Mouse (Mus musculus) intestine, postnatal 0 days (tissue): ENCODE measurements at regions not wholly inside any gene's neighbourhood (a gene's known extent, or its start where the extent isn't known, plus 50 kb on each side); places are given as distances from the start of the nearest gene placed in this dataset.
A peak's percentile ranks its signal among the peaks of the same experiment; 100 is the strongest.

Experiments used
- ATAC-seq: fragments of 200-750 bp; cut with Nextera tagmentation; 2 replicates; pipeline ENCODE4 v1.8.0; 2017; ENCODE audit warnings: mild to moderate bottlenecking, moderate TSS enrichment, moderate library complexity
- H3K27ac ChIP-seq: fragments of 300-500 bp; sonication (generic); 2 replicates; pipeline ENCODE4 v1.5.1; 2014; ENCODE audit warnings: mild to moderate bottlenecking, low read depth, low read length, moderate library complexity
- H3K27me3 ChIP-seq: fragments of 300-500 bp; sonication (generic); replicated peaks from 2 replicates; pipeline ENCODE4 v1.6.1; 2014; ENCODE audit warnings: low read length, mixed read lengths; ENCODE audit not compliant: control insufficient read depth, insufficient read depth
- H3K36me3 ChIP-seq: fragments of 300-500 bp; sonication (generic); 2 replicates; pipeline ENCODE4 v1.6.1; 2014; ENCODE audit warnings: mild to moderate bottlenecking, moderate library complexity; ENCODE audit not compliant: control insufficient read depth, insufficient read depth
- H3K4me1 ChIP-seq: fragments of 300-500 bp; sonication (generic); replicated peaks from 2 replicates; pipeline ENCODE4 v1.6.1; 2014; ENCODE audit warnings: antibody characterized with exemption, low read length, mixed read lengths; ENCODE audit not compliant: control insufficient read depth, insufficient read depth
- H3K4me2 ChIP-seq: fragments of 300-500 bp; sonication (generic); replicated peaks from 2 replicates; pipeline ENCODE4 v1.6.1; 2014; ENCODE audit warnings: low read depth, mild to moderate bottlenecking, moderate library complexity
- H3K4me3 ChIP-seq: fragments of 300-500 bp; sonication (generic); 2 replicates; pipeline ENCODE4 v1.5.1; 2014; ENCODE audit warnings: low read depth, low read length
- H3K9ac ChIP-seq: fragments of 300-500 bp; sonication (generic); 2 replicates; pipeline ENCODE4 v1.6.1; 2014; ENCODE audit warnings: mild to moderate bottlenecking, low read depth, low read length
- H3K9me3 ChIP-seq: fragments of 300-500 bp; sonication (generic); 2 replicates; pipeline ENCODE4 v1.6.1; 2016; ENCODE audit warnings: mixed run types; ENCODE audit not compliant: control insufficient read depth
- CTCF ChIP-seq: sonication (generic); IDR thresholded peaks from 2 replicates; pipeline ENCODE4 v1.5.1; 2016; ENCODE audit warnings: low read depth, mild to moderate bottlenecking, control low read depth, antibody characterized with exemption, moderate library complexity
- WGBS: fragments of 180-500 bp; shearing (Covaris S2); extraction: QIAGEN DNeasy Blood & Tissue Kit; methylation state at CpG from one replicate; pipeline ENCODE4 v1.1.7; 2014; 5-methylcytosine and 5-hydroxymethylcytosine counted together

DNA sequence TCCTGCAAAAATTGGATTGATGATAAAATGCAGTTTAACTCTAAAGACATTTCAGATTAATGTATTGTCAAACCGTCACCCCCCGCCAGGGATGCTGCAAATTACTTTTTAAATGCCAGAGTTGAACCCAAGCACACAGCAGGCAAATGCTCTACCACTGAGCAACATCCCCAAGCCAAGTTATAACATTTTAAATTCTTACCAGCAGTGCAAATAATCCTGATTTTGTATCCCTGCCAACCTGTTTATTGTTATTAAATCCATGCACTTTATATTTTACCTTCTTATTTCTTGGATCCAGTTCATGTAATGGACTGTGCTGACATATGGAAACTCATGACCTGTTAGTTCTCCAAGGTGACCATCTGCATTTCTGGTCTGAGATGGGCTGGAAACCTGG, 161.3 kb downstream of the Plpp3 start:
- no peak for TF ChIP-seq CTCF
- no peak for ATAC-seq
- Histone ChIP-seq H3K27ac (no peak overlapping the region), H3K36me3 (no peaks in the 10 kb centered on the region), H3K9ac (no peak overlapping the region), H3K27me3 (no peaks in the 10 kb centered on the region), H3K9me3 (no peaks in the 10 kb centered on the region), H3K4me3 (no peak overlapping the region), H3K4me1 (no peaks in the 10 kb centered on the region), H3K4me2 (no peak overlapping the region)
- 96% methylated on average over 2 of the region's 2 CpGs for WGBS

DNA sequence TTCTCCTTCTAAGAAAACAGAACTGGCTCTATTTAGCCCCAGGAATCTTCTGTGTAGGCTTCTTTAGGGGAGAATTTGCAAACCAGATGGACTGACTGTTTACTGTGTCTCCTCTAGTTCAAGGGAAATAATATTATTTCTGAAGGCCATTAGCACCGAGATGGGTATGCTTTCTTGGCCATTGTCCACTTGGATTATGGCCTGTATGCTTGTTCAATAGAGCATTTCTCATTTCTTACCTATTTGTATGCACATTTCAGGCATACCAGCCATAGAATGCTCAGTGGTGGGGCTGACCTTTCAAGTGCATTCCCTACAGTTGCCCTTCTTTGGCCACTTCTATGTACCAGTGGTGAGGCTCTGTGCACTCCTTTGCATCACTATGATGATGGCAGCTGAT, 166.3 kb downstream of the Plpp3 start:
- Histone ChIP-seq H3K4me1 (no peaks in the 10 kb centered on the region), H3K4me3 (no peak overlapping the region), H3K9me3 (no peaks in the 10 kb centered on the region), H3K27me3 (no peaks in the 10 kb centered on the region), H3K27ac (no peak overlapping the region), H3K36me3 (no peaks in the 10 kb centered on the region), H3K4me2 (no peak overlapping the region), H3K9ac (no peak overlapping the region)
- ATAC-seq: no peak
- TF ChIP-seq CTCF: no peak
- 60% methylated on average over 1 of the region's 1 CpGs for WGBS

DNA sequence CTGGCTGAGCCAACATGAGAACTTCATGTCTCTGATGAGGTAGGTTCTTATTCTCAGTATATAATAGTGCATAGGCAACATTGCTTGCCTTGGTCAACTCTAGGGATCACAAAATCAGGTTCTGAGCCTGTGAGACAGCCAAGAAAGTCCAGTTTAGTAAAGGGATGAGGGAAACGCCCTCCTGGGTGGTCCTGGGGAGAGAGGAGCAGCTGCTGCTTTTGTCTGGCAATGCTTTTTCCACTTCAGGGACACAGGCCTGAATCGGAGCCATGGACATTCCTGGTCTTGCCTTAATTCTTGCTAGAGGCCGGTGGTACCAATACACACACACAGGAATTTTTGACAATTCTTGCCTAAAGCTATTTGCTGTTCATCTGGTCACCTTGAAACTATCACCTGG, 169.8 kb downstream of the Plpp3 start:
- H3K4me3 ChIP-seq: no peak overlapping the region
- H3K27me3 ChIP-seq: no peaks in the 10 kb centered on the region
- H3K27ac ChIP-seq: no peak overlapping the region
- H3K36me3 ChIP-seq: no peaks in the 10 kb centered on the region
- ATAC-seq: no peak
- H3K9me3 ChIP-seq: no peaks in the 10 kb centered on the region
- no peak overlapping the region for H3K9ac ChIP-seq
- no peak for TF ChIP-seq CTCF
- WGBS: 68% methylated on average over 3 of the region's 3 CpGs
- H3K4me1 ChIP-seq: no peaks in the 10 kb centered on the region
- no peak overlapping the region for H3K4me2 ChIP-seq

DNA sequence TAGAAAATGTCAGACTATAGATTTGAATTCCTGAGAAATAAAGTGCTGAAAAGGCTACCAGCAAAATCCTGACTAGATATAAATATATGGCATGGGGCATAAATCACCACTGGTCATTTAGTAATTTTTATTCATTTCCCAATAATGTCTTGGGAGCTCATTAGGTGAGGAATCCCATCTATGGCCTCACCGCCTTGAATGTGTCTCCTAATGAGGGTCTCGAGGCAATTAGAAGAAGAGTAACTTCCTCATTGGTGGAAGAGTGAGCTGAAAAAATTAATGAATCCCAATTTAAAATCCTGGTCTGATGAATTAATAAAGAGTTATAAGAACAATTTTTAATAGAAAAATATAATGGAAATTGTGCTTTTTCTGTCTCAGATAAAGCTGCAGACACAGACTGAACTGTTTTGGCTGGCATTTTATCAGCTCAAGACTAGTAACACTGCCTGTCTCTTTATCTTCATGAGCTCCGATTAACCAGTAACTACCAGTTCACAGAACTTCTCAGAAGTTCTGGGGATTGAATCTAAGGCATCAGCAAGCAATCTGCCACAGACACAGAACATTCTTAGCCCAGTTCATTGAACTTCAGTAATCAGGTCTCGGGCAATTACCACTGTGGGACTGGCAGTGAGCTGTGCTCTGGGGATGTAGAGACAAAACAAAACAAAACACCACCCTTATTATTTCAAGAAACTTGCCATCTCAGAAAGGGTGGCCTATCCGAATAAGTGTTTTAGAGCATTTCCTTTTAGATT, 170.7 kb downstream of the Plpp3 start:
- H3K9ac ChIP-seq: no peak overlapping the region
- ATAC-seq: peak; percentile 70
- H3K4me3 ChIP-seq: no peak overlapping the region
- no peaks in the 10 kb centered on the region for H3K36me3 ChIP-seq
- WGBS: 73% methylated on average over 5 of the region's 5 CpGs
- peak overlapping the region; percentile 69 for H3K27ac ChIP-seq
- TF ChIP-seq CTCF: no peak
- no peak overlapping the region for H3K4me2 ChIP-seq
- no peaks in the 10 kb centered on the region for H3K9me3 ChIP-seq
- no peaks in the 10 kb centered on the region for H3K27me3 ChIP-seq
- H3K4me1 ChIP-seq: no peaks in the 10 kb centered on the region

DNA sequence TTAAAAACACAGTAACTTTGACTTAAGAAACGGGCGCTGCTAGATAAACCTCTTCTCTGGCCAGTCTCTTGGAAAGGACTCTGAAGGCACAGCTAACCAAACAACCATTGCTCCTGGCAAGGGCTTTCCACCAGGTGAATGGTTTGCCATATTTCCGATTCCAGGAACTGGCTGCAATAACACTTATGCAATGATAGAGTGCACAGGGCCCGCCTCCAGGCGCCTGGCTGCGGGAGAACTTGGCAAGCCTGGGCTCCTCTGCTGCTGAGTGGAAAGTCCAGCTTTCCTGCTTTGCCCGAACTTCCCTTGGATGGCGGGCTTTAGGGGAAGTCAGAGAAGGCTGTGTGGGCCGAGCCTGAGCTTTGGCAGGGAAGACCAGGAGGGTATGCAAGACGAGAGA, 171.6 kb downstream of the Plpp3 start:
- peak; percentile 69 for ATAC-seq

DNA sequence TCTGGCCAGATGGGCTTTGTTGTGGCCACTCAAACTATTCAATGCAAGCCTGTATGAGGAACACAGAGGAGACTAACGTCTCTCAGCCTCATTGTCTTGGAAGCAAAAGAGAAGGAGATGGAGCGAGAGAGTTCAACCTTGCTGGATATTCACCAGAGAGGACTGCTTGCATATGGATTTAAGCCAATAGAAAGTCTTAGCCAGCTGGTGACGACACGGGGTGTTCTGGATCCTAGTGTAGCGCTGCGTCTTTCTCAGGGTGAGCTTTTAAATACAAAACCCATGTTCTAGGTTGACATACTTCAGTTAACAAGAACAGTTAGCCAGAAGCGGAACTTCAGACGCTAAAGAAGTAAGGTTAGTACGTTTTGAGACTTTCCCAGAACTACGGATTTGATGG, 174.9 kb downstream of the Plpp3 start:
- H3K27ac ChIP-seq: no peak overlapping the region
- H3K9ac ChIP-seq: no peak overlapping the region
- H3K27me3 ChIP-seq: no peaks in the 10 kb centered on the region
- no peak for ATAC-seq
- no peaks in the 10 kb centered on the region for H3K36me3 ChIP-seq
- no peaks in the 10 kb centered on the region for H3K4me1 ChIP-seq
- no peak for TF ChIP-seq CTCF
- WGBS: 86% methylated on average over 10 of the region's 10 CpGs
- H3K4me2 ChIP-seq: no peak overlapping the region
- no peak overlapping the region for H3K4me3 ChIP-seq
- H3K9me3 ChIP-seq: no peaks in the 10 kb centered on the region

More for the DNA sequence above, 171.6 kb downstream of the Plpp3 start:
- H3K9me3 ChIP-seq: no peaks in the 10 kb centered on the region
- 33% methylated on average over 10 of the region's 10 CpGs for WGBS
- H3K4me1 ChIP-seq: no peaks in the 10 kb centered on the region
- no peak overlapping the region for H3K9ac ChIP-seq
- no peaks in the 10 kb centered on the region for H3K36me3 ChIP-seq
- no peak overlapping the region for H3K4me2 ChIP-seq
- no peak for TF ChIP-seq CTCF
- H3K4me3 ChIP-seq: no peak overlapping the region
- H3K27me3 ChIP-seq: no peaks in the 10 kb centered on the region
- peak overlapping the region; percentile 69 for H3K27ac ChIP-seq

DNA sequence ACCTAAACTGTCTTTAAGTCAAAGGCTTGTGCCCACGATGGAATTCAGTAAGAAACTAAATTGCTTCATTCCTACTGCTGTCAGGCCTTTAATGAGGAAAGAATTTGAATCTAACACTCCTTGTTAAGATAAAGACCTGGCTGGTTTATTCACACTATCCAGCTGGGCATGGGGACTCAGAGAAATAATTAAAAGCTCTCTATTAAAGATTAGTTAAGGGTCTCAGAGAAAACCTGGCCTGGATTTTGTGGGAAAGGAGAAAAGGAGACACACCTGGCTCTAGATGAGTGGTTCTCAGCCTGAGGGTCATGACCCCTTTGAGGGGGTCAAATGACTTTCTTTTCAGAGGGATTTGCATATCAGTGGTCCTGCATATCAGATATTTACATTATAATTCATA, 178.7 kb downstream of the Plpp3 start:
- H3K4me3 ChIP-seq: no peak overlapping the region
- H3K27ac ChIP-seq: no peak overlapping the region
- no peak for ATAC-seq
- no peaks in the 10 kb centered on the region for H3K36me3 ChIP-seq
- no peak overlapping the region for H3K4me2 ChIP-seq
- no peaks in the 10 kb centered on the region for H3K27me3 ChIP-seq
- H3K9me3 ChIP-seq: no peaks in the 10 kb centered on the region
- TF ChIP-seq CTCF: no peak
- no peak overlapping the region for H3K9ac ChIP-seq
- no peaks in the 10 kb centered on the region for H3K4me1 ChIP-seq
- WGBS: 43% methylated on average over 1 of the region's 1 CpGs
